Mouse (Mus musculus) thymus, adult 18-20 months (tissue): ENCODE measurements around the gene Atp2b4.

Source experiments
- DNase-seq, 2 experiments: peaks; one replicate each; pipeline ENCODE4 v3.0.0; 2022; ENCODE audit warnings: mixed read lengths in 2 of 2

Gene Atp2b4

GRCm38 (mm10) chr1:133800948-133801393 is at the start of gene Atp2b4:
TSS of gene Atp2b4 (minus strand) at chr1:133801041.
- peak; percentile 79 to 85 for DNase-seq

- no peak for DNase-seq
Observed at GRCm38 (mm10) chr1:133844734-133845133, 43.9 kb upstream of the Atp2b4 start.

- no peak for DNase-seq
Observed at GRCm38 (mm10) chr1:133843900-133844299, 43.1 kb upstream of the Atp2b4 start.

- DNase-seq: no peak
Observed at GRCm38 (mm10) chr1:133843370-133843769, 42.5 kb upstream of the Atp2b4 start.

- no peak for DNase-seq
Observed at GRCm38 (mm10) chr1:133842074-133842725, 41.4 kb upstream of the Atp2b4 start.

- DNase-seq: no peak
Observed at GRCm38 (mm10) chr1:133841171-133841926, 40.5 kb upstream of the Atp2b4 start.

GRCm38 (mm10) chr1:133840530-133840929 is 39.7 kb upstream of the Atp2b4 start:
- no peak for DNase-seq

GRCm38 (mm10) chr1:133834309-133834708 is 33.5 kb upstream of the Atp2b4 start:
- no peak for DNase-seq

GRCm38 (mm10) chr1:133832781-133833180 is 31.9 kb upstream of the Atp2b4 start:
- no peak for DNase-seq

GRCm38 (mm10) chr1:133826193-133826592 is 25.4 kb upstream of the Atp2b4 start:
- no peak for DNase-seq

GRCm38 (mm10) chr1:133825543-133825942 is 24.7 kb upstream of the Atp2b4 start:
- no peak for DNase-seq

GRCm38 (mm10) chr1:133825140-133825539 is 24.3 kb upstream of the Atp2b4 start:
- DNase-seq: no peak

GRCm38 (mm10) chr1:133821144-133821543 is 20.3 kb upstream of the Atp2b4 start:
- peak in 1 of 2 experiments; percentile 25 for DNase-seq

GRCm38 (mm10) chr1:133820100-133820499 is 19.3 kb upstream of the Atp2b4 start:
- no peak for DNase-seq

- DNase-seq: no peak
Observed at GRCm38 (mm10) chr1:133818531-133818930, 17.7 kb upstream of the Atp2b4 start.

GRCm38 (mm10) chr1:133815747-133816491 is 15.1 kb upstream of the Atp2b4 start:
- no peak for DNase-seq

- no peak for DNase-seq
Observed at GRCm38 (mm10) chr1:133809376-133809775, 8.5 kb upstream of the Atp2b4 start.

- DNase-seq: no peak
Observed at GRCm38 (mm10) chr1:133808020-133808419, 7.2 kb upstream of the Atp2b4 start.

GRCm38 (mm10) chr1:133801743-133802142 is 902 bp upstream of the Atp2b4 start:
- no peak for DNase-seq

GRCm38 (mm10) chr1:133800512-133800911 is 329 bp downstream of the Atp2b4 start:
- DNase-seq: no peak

- no peak for DNase-seq
Observed at GRCm38 (mm10) chr1:133799686-133800445, 975 bp downstream of the Atp2b4 start.

- no peak for DNase-seq
Observed at GRCm38 (mm10) chr1:133798821-133799415, 1.9 kb downstream of the Atp2b4 start.
